Mouse (Mus musculus) heart, postnatal 0 days (tissue): ENCODE measurements around the gene Epn2. TPM values are rescaled to one million over a fixed set of nuclear protein-coding genes. Genes with fewer than 3 reads are reported as not detected.

Source experiments
- ATAC-seq: fragments of 200-750 bp; cut with Nextera tagmentation; 2 replicates; pipeline ENCODE4 v1.8.0; 2017; ENCODE audit warnings: low read depth, moderate number of reproducible peaks, moderate library complexity; ENCODE audit not compliant: insufficient read depth
- DNase-seq: peaks from one replicate; pipeline ENCODE4 v3.0.0-alpha.2; 2016; ENCODE audit warnings: low spot score
- H3K27ac ChIP-seq: fragments of 300-500 bp; sonication (generic); 2 replicates; pipeline ENCODE4 v1.5.1; 2014; ENCODE audit warnings: low read depth, mild to moderate bottlenecking
- H3K27me3 ChIP-seq: fragments of 300-500 bp; sonication (generic); 2 replicates; pipeline ENCODE4 v1.6.1; 2014; ENCODE audit warnings: low read length, mixed read lengths; ENCODE audit not compliant: control insufficient read depth, insufficient read depth
- H3K36me3 ChIP-seq: fragments of 300-500 bp; sonication (generic); replicated peaks from 2 replicates; pipeline ENCODE4 v1.6.1; 2014; ENCODE audit warnings: low read length, mixed read lengths; ENCODE audit not compliant: control insufficient read depth, insufficient read depth
- H3K4me1 ChIP-seq: fragments of 300-500 bp; sonication (generic); 2 replicates; pipeline ENCODE4 v1.6.1; 2014; ENCODE audit warnings: antibody characterized with exemption; ENCODE audit not compliant: control insufficient read depth, insufficient read depth
- H3K4me2 ChIP-seq: fragments of 300-500 bp; sonication (generic); 2 replicates; pipeline ENCODE4 v1.6.1; 2014; ENCODE audit warnings: low read depth, mild to moderate bottlenecking, low read length, moderate library complexity
- H3K4me3 ChIP-seq: fragments of 300-500 bp; sonication (generic); 2 replicates; pipeline ENCODE4 v1.5.1; 2014; ENCODE audit warnings: low read depth, low read length
- H3K9ac ChIP-seq: fragments of 300-500 bp; sonication (generic); replicated peaks from 2 replicates; pipeline ENCODE4 v1.6.1; 2014; ENCODE audit warnings: low read depth, low read length, mixed read lengths
- H3K9me3 ChIP-seq: fragments of 300-500 bp; sonication (generic); replicated peaks from 2 replicates; pipeline ENCODE4 v1.6.1; 2016; ENCODE audit warnings: low read length; ENCODE audit not compliant: control insufficient read depth
- CTCF ChIP-seq: IDR thresholded peaks from 2 replicates; pipeline ENCODE4 v1.5.1; 2016; ENCODE audit warnings: antibody characterized with exemption, control low read depth, low read depth
- EP300 ChIP-seq: IDR thresholded peaks from 2 replicates; pipeline ENCODE4 v1.6.1; 2016; ENCODE audit warnings: antibody characterized with exemption, low read depth
- WGBS: fragments of 180-500 bp; shearing (Covaris S2); extraction: QIAGEN DNeasy Blood & Tissue Kit; methylation state at CpG from one replicate; pipeline ENCODE4 v1.1.7; 2014; 5-methylcytosine and 5-hydroxymethylcytosine counted together
- polyA plus RNA-seq: library from polyadenylated mRNA; unstranded; fragments of >200 nt; fragmentation: Nextera tagmentation; extraction: Ambion mirVana; gene quantifications from 2 replicates; pipeline ENCODE4 v1.2.1, GENCODE M21; 2015
- total RNA-seq: library from RNA; depleted of rRNA; stranded (reverse); fragments of >200 nt; gene quantifications from 2 replicates; pipeline ENCODE4 v1.2.3, GENCODE M21; 2014; ENCODE audit warnings: low replicate concordance

Epn2 gene
- total and polyA plus RNA-seq, 2 experiments from 2014 or later: 19.3 to 21.3 TPM

- Histone ChIP-seq H3K9ac (peak within 1 kb of the TSS; percentile 61), H3K27me3 (no peaks in the 10 kb centered on the region), H3K4me3 (peak within 1 kb of the TSS; percentile 69), H3K27ac (peak within 1 kb of the TSS; percentile 87), H3K4me2 (peak within 1 kb of the TSS; percentile 70), H3K4me1 (peaks cover 12% of the 10 kb centered on the region; the same call in 1 of the 2 replicates), H3K36me3 (peaks cover 27% of the 10 kb centered on the region), H3K9me3 (no peaks in the 10 kb centered on the region)
- ATAC-seq (peak; percentile 97), DNase-seq (peak; percentile 98)
- WGBS: under 1% methylated on average over 61 of the region's 62 CpGs
- no peak for TF ChIP-seq EP300
- no peak for TF ChIP-seq CTCF
Measured at GRCm38 (mm10) chr11:61494129-61494997, 85.1 kb downstream of the Epn2 start, which contains the start of gene Mapk7. Gene Mapk7 (minus strand): TSS chr11:61494406.

GRCm38 (mm10) chr11:61493525-61494128 lies 85.9 kb downstream of the Epn2 start:
- peak overlapping the region; percentile 54 for H3K27ac ChIP-seq
- no peaks in the 10 kb centered on the region for H3K9me3 ChIP-seq
- DNase-seq: no peak
- H3K4me1 ChIP-seq: peaks cover 12% of the 10 kb centered on the region; the same call in 1 of the 2 replicates
- no peaks in the 10 kb centered on the region for H3K27me3 ChIP-seq
- under 1% methylated on average over 44 of the region's 50 CpGs for WGBS
- ATAC-seq: peak; percentile 34
- TF ChIP-seq EP300 (no peak), CTCF (no peak)
- H3K4me3 ChIP-seq: peak overlapping the region; percentile 69
- peak overlapping the region; percentile 58 for H3K9ac ChIP-seq
- peak overlapping the region; percentile 70 for H3K4me2 ChIP-seq
- peaks cover 35% of the 10 kb centered on the region for H3K36me3 ChIP-seq

GRCm38 (mm10) chr11:61492749-61493401 lies 86.6 kb downstream of the Epn2 start:
- DNase-seq (no peak), ATAC-seq (no peak)
- TF ChIP-seq EP300: no peak
- no peak for TF ChIP-seq CTCF
- Histone ChIP-seq H3K4me3 (peak overlapping the region; percentile 69), H3K27ac (peak overlapping the region; percentile 54; the same call in 1 of the 2 replicates), H3K27me3 (no peaks in the 10 kb centered on the region), H3K4me2 (peak overlapping the region; percentile 70), H3K36me3 (peaks cover 41% of the 10 kb centered on the region), H3K4me1 (peaks cover 12% of the 10 kb centered on the region; the same call in 1 of the 2 replicates), H3K9me3 (no peaks in the 10 kb centered on the region), H3K9ac (peak overlapping the region; percentile 58)
- WGBS: 62% methylated on average over 12 of the region's 12 CpGs

GRCm38 (mm10) chr11:61490944-61491520 lies 88.5 kb downstream of the Epn2 start:
- no peak overlapping the region for H3K27ac ChIP-seq
- H3K4me2 ChIP-seq: no peak overlapping the region
- TF ChIP-seq EP300 (no peak), CTCF (no peak)
- no peak overlapping the region for H3K9ac ChIP-seq
- H3K9me3 ChIP-seq: no peaks in the 10 kb centered on the region
- H3K36me3 ChIP-seq: peaks cover 41% of the 10 kb centered on the region
- peaks cover 19% of the 10 kb centered on the region for H3K4me1 ChIP-seq
- DNase-seq (no peak), ATAC-seq (no peak)
- H3K4me3 ChIP-seq: no peak overlapping the region
- 83% methylated on average over 22 of the region's 22 CpGs for WGBS
- no peaks in the 10 kb centered on the region for H3K27me3 ChIP-seq

GRCm38 (mm10) chr11:61489874-61490273 lies 89.6 kb downstream of the Epn2 start:
- H3K27me3 ChIP-seq: no peaks in the 10 kb centered on the region
- ATAC-seq (no peak), DNase-seq (no peak)
- H3K4me1 ChIP-seq: peaks cover 19% of the 10 kb centered on the region
- no peak overlapping the region for H3K4me2 ChIP-seq
- peaks cover 41% of the 10 kb centered on the region for H3K36me3 ChIP-seq
- WGBS: 87% methylated on average over 8 of the region's 8 CpGs
- no peak overlapping the region for H3K4me3 ChIP-seq
- TF ChIP-seq EP300 (no peak), CTCF (no peak)
- no peaks in the 10 kb centered on the region for H3K9me3 ChIP-seq
- H3K27ac ChIP-seq: no peak overlapping the region
- H3K9ac ChIP-seq: no peak overlapping the region
